Mouse (Mus musculus) layer of hippocampus, postnatal 25 days (tissue): ENCODE data around the gene Mfsd10. TPM values are rescaled to one million over a fixed set of nuclear protein-coding genes. Genes with fewer than 3 reads are reported as not detected.
"Not testable (repeated sequence)": the region's sequence is repeated elsewhere in the genome, so short reads cannot be mapped to it uniquely, and the experiment has no call there.

Source experiments
- DNase-seq, 2 experiments: peaks; one replicate each; pipeline ENCODE4 v3.0.0; 2022; ENCODE audit warnings: mixed read lengths in 2 of 2, low spot score in 1 of 2; ENCODE audit errors: extremely low spot score in 1 of 2
- total RNA-seq, 2 experiments: library from RNA; stranded (reverse); gene quantifications; 2 replicates each; pipeline ENCODE4 v1.2.3; 2021

Mfsd10 gene
- total RNA-seq, 2 experiments from 2014 or later: 38.2 to 42.7 TPM

- no peak for DNase-seq
Observed at GRCm38 (mm10) chr5:34607100-34607880, 29.7 kb downstream of the Mfsd10 start.

DNA sequence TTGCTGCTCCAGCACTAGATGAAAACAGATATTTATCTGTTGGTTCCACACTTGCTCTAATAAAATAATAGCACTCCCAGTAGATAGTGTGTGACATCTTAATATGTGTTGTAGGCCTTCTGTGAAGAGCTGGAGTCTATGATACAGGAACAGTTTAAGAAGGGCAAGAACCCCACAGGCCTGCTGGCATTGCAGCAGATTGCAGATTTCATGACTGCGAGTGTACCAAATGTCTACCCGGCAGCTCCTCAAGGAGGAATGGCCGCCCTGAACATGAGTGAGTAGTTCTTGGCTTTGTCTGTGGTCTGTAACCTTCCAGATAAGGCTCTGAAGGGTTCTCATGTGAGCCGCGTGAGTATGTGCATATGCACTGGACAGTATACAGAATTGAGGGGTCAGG, 32.4 kb downstream of the Mfsd10 start:
- no peak for DNase-seq

- DNase-seq: no peak
Observed at GRCm38 (mm10) chr5:34593202-34593727, 43.7 kb downstream of the Mfsd10 start.

- no peak for DNase-seq
Observed at GRCm38 (mm10) chr5:34592666-34593065, 44.3 kb downstream of the Mfsd10 start.

- DNase-seq: not testable (repeated sequence)
Observed at GRCm38 (mm10) chr5:34592224-34592623, 44.8 kb downstream of the Mfsd10 start.

GRCm38 (mm10) chr5:34591388-34592004, 45.5 kb downstream of the Mfsd10 start:
- DNase-seq: no peak

- DNase-seq: no peak
Observed at GRCm38 (mm10) chr5:34590702-34591101, 46.3 kb downstream of the Mfsd10 start.

- no peak for DNase-seq
Observed at GRCm38 (mm10) chr5:34590059-34590458, 47.0 kb downstream of the Mfsd10 start.

DNA sequence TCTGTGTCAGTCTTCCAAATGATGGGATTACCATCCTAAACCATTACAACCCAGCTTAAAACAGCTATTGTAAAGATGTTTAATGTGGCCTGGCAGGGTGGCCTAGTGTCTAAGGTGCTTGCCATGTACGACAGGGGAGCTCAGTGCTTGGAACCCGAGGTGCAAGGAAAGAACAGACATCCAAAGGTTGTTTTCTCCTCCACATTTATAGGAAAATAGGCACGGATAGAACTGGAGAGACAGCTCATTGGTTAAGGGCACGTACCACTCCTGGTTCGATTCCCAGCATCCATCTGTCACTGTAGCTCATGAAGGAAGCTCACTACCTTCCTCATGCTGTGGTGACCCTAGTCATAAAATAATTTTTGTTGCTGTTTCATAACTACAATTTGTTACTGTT, 49.1 kb downstream of the Mfsd10 start:
- no peak for DNase-seq

DNA sequence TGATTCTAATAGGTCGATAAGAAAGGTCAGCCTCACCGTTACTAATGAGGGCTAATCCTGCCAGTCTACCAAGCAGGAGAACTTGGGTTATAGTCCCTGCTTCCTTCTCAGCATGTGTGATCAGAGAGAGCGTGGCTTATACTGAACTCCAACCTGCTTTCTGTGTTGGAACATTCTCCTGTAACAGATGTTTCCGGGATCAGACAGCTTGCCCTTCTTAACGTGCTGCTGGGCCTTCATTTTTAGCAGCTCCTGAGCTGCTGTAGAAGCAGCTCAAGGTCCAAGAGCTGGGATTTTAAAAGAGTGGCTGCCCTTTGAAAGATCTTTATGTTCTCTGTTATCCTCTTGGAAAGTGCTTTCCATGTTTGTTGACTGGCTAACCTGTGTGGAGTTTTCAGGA, 51.8 kb downstream of the Mfsd10 start:
- DNase-seq: no peak

Other genes with a start within 250 kb of the Mfsd10 start
- 10 to 100 TPM; 19.2 to 30.8 TPM for gene Tnip2, start 123.2 kb downstream of the Mfsd10 start, total RNA-seq
- gene Sh3bp2, start 111.4 kb downstream of the Mfsd10 start, total RNA-seq: 1 to 10 TPM; 3.7 to 7.5 TPM
- gene Add1, start 63.5 kb downstream of the Mfsd10 start, total RNA-seq: 100 to 1,000 TPM; 452 to 468 TPM
- 10 to 100 TPM; 13.1 to 15.0 TPM for gene Nop14, start 22.9 kb upstream of the Mfsd10 start, total RNA-seq
- gene Grk4, start 23.2 kb upstream of the Mfsd10 start, total RNA-seq: 1 to 10 TPM; 5.6 to 6.6 TPM
- 10 to 100 TPM; 73.0 to 85.5 TPM for gene Htt, start 124.5 kb upstream of the Mfsd10 start, total RNA-seq